Mouse (Mus musculus) limb, embryonic 10.5 days (tissue): ENCODE measurements around the gene Sprtn. TPM values are rescaled to one million over a fixed set of nuclear protein-coding genes. Genes with fewer than 3 reads are reported as not detected.
A peak's percentile ranks its signal among the peaks of the same experiment; 100 is the strongest.

Experiments
- DNase-seq: peaks from one replicate; pipeline ENCODE4 v3.0.0-alpha.2; 2017; ENCODE audit warnings: low spot score
- H3K27ac ChIP-seq: fragments of 300-500 bp; sonication (generic); 2 replicates; pipeline ENCODE4 v1.5.1; 2016; ENCODE audit warnings: mild to moderate bottlenecking
- H3K27me3 ChIP-seq: fragments of 300-500 bp; sonication (generic); 2 replicates; pipeline ENCODE4 v1.6.1; 2016; ENCODE audit warnings: low read depth, mild to moderate bottlenecking; ENCODE audit not compliant: poor library complexity, severe bottlenecking
- H3K36me3 ChIP-seq: fragments of 300-500 bp; sonication (generic); 2 replicates; pipeline ENCODE4 v1.6.1; 2016; ENCODE audit warnings: mild to moderate bottlenecking, moderate library complexity
- H3K4me1 ChIP-seq: fragments of 300-500 bp; sonication (generic); 2 replicates; pipeline ENCODE4 v1.6.1; 2016
- H3K4me3 ChIP-seq: fragments of 300-500 bp; sonication (generic); 2 replicates; pipeline ENCODE4 v1.5.1; 2016; ENCODE audit warnings: mild to moderate bottlenecking, moderate library complexity
- H3K9me3 ChIP-seq: fragments of 300-500 bp; sonication (generic); replicated peaks from 2 replicates; pipeline ENCODE4 v1.6.1; 2016; ENCODE audit warnings: mild to moderate bottlenecking
- WGBS: fragments of 180-500 bp; shearing (Covaris S2); methylation state at CpG from one replicate; pipeline ENCODE4 v1.1.7; 2016; 5-methylcytosine and 5-hydroxymethylcytosine counted together
- polyA plus RNA-seq: library from polyadenylated mRNA; unstranded; fragments of >200 nt; fragmentation: Nextera tagmentation; extraction: Ambion mirVana; gene quantifications from 2 replicates; pipeline ENCODE4 v1.2.1, GENCODE M21; 2016

Sprtn gene
- polyA plus RNA-seq, 1 experiment from 2014 or later: 10.4 TPM

DNA sequence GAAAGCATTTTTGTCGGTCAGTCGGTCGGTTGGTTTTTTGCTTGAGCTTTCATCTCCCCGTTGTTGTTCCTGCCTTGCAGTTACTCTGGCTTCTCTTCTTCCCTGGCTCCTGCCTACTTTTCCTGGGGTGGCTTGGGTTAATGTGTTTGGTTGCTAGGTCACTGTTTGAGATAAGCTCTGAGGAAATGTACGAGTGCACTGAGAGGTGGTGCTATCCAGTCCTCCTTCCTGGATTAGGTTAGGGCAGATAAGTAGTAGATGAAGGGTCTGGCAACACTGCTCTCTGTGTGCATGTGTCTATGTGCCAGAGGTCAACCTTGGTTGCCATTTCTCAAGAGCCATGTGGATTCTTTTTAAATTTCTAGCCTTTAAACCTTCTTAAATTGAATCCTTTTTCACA is 25.0 kb upstream of the Sprtn start:
- Histone ChIP-seq H3K27ac (no peak overlapping the region), H3K4me3 (no peak overlapping the region), H3K9me3 (no peaks in the 10 kb centered on the region), H3K36me3 (peaks cover 79% of the 10 kb centered on the region), H3K27me3 (no peaks in the 10 kb centered on the region), H3K4me1 (no peaks in the 10 kb centered on the region)
- no peak for DNase-seq
- WGBS: 89% methylated on average over 5 of the region's 5 CpGs

DNA sequence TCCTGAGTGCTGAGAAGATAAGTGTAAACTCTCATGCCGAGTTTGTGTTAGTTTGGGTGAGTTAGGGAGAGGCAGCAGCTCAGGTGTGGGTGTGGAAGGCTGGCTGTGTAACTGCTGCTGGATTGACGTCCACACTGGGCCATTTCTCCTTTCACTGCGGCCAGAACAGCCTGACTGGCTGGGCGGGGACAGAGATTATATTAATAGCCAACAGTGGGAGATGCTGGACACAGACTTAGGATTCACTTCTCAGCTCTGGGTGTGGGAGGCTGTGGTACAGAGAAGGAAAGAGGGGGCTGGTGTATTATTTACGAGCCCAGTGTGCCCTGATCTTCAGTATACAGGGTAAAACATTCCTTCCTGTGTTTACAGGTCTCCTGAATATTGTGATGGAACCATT is 19.5 kb upstream of the Sprtn start:
- H3K9me3 ChIP-seq: no peaks in the 10 kb centered on the region
- H3K36me3 ChIP-seq: peaks cover 99% of the 10 kb centered on the region
- H3K27ac ChIP-seq: no peak overlapping the region
- no peaks in the 10 kb centered on the region for H3K27me3 ChIP-seq
- no peaks in the 10 kb centered on the region for H3K4me1 ChIP-seq
- DNase-seq: no peak
- no peak overlapping the region for H3K4me3 ChIP-seq
- WGBS: 92% methylated on average over 5 of the region's 5 CpGs

DNA sequence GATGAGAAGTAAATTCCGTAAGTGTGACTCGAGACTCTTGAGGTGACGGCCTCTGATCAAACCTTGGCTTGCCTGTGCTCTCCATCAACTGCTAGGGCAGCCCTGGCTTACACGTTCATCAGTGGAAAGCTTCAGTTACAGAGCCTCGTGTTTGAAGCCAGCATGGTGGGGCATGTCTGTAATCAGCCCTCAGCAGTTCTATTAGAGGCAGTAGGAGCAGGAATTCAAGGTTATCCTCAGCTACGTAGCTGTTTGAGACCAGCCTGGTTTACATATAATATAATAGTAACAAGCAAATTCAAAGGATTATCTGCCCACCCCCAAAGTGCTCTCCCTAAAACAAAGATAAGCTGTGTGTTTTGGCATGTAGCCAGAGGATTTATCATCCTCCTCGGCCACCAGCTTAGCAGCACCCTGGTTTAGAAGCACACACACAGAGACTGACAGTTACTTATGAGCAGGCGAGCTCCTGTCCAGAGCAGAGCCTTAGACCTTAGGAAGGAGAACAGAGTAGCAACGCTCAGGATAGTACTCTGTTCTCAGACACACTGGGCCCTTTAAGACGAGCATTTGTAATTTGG is 18.6 kb upstream of the Sprtn start:
- peaks cover 99% of the 10 kb centered on the region for H3K36me3 ChIP-seq
- H3K4me3 ChIP-seq: no peak overlapping the region
- 93% methylated on average over 10 of the region's 10 CpGs for WGBS
- H3K27ac ChIP-seq: no peak overlapping the region
- no peak for DNase-seq
- H3K27me3 ChIP-seq: no peaks in the 10 kb centered on the region
- no peaks in the 10 kb centered on the region for H3K4me1 ChIP-seq
- H3K9me3 ChIP-seq: no peaks in the 10 kb centered on the region

DNA sequence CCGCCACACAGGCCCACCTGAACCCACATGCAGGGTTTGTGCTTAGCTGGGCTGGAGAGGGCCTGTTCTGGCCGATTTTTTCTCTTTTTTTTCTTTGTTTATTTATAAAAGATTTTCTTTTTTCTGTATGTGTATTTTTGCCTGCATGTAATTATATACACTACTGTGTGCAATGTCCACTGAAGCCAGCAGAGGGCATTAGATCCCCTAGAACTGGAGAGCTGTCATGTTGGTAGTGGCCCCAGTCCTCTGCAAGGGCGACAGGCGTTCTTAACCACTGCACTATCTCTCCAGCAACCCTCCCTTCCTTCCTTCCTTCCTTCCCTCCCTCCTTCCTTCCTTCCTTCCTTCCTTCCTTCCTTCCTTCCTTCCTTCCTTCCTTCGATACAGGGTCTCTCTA is 9.3 kb upstream of the Sprtn start:
- no peak for DNase-seq
- 0 out of 2 replicates have a peak, but pooled peaks cover 1% of the 10 kb centered on the region for H3K9me3 ChIP-seq
- peaks cover 11% of the 10 kb centered on the region for H3K4me1 ChIP-seq
- no peaks in the 10 kb centered on the region for H3K27me3 ChIP-seq
- 93% methylated on average over 5 of the region's 5 CpGs for WGBS
- no peak overlapping the region for H3K27ac ChIP-seq
- no peak overlapping the region for H3K4me3 ChIP-seq
- H3K36me3 ChIP-seq: peaks cover 90% of the 10 kb centered on the region

DNA sequence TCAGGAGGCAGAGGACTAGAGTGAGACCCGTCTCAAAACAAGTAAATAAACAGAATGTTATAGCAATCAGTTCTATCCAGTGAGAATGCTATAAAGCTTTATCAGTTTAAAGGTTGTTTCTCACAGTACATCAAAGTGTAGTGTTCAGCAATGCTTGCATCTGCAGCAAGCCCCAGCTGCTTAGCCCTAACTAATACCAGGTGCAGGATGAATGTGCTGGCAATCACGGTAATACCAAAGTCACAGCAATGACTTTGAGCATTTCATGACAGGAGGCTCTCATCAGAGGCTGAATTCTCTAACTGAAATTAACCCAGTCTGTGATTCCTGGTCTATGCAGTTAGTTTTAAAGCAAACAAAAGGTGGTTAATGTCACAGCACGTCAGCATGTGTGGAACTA is 5.1 kb upstream of the Sprtn start:
- DNase-seq: peak; percentile 37
- Histone ChIP-seq H3K4me1 (peaks cover 30% of the 10 kb centered on the region), H3K27ac (no peak overlapping the region), H3K27me3 (no peaks in the 10 kb centered on the region), H3K36me3 (peaks cover 76% of the 10 kb centered on the region), H3K4me3 (no peak overlapping the region), H3K9me3 (0 out of 2 replicates have a peak, but pooled peaks cover 1% of the 10 kb centered on the region)
- WGBS: 43% methylated on average over 3 of the region's 3 CpGs

DNA sequence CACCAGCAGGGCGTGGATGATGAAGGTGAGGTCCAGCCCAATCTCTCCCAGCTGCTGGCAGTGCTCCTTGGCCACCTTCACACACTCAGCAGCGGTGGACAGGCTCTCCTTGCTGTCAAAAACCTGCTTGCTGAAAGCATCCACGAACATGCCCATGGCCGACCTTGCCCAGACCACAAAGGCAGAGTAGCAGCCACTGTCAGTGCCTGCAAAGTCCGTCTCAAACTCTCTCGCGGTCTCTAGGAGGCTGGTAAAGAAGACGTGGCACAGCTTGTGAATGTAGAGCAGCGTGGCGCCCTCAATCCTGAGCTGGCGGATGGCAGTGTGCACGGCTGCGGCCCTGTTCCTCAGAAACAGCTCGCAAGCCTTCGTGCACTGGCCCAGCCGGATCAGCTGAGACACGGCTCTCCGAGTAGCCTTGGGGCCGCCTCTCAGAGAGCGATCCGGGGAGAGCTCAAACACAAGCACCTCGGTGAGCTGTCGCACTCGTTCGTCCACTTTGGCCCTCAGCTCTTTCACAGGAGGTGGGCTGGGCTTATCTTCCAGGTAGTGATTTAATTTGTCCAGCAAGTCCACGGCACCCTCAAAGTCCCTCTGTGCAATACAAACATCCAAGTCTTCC is 1.6 kb upstream of the Sprtn start:
- Histone ChIP-seq H3K27me3 (no peaks in the 10 kb centered on the region), H3K9me3 (no peaks in the 10 kb centered on the region), H3K4me1 (peaks cover 37% of the 10 kb centered on the region), H3K4me3 (peak overlapping the region; percentile 97), H3K27ac (peak overlapping the region; percentile 85; the same call in 1 of the 2 replicates), H3K36me3 (peaks cover 59% of the 10 kb centered on the region)
- DNase-seq: no peak
- 89% methylated on average over 26 of the region's 26 CpGs for WGBS

DNA sequence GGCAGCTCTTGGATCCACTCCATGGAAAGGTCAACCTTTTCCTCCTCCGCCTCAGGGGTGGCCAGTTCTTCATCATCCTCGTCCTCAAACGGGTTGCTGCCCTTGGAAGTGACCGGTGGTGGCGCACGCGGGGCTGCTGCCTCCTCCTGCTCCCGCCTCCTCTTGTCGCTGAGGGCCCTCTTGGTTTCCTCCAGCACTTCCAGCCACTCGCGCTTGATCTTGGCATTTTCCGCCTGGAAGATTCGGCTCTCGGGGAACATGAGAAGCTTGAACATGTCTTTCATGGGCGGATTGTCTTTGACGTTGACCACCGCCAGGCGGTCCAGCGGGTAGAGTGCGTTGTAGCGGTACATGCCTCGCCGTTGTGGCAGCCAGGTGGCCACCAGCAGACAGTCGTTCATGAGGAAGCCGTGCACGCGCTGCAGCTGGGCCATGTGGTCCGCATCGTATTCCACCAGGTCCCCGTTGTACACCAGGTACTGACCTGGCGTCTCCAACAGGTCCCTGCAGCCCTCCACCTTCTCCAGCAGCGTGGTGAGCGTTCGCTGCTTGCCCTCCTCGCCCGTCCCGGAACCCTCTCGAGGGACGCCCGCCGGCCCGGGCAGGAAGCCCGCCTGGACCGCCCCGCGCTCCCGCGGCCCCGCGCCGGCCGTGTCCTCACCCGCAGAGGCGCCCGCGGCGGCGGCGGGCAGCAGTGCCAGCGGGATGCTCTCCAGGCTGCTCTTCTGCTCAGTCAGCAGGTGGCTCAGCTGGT is 877 bp upstream of the Sprtn start:
- WGBS: 2% methylated on average over 60 of the region's 60 CpGs
- peak overlapping the region; percentile 97 for H3K4me3 ChIP-seq
- H3K27me3 ChIP-seq: no peaks in the 10 kb centered on the region
- H3K9me3 ChIP-seq: no peaks in the 10 kb centered on the region
- peak overlapping the region; percentile 85 for H3K27ac ChIP-seq
- DNase-seq: peak; percentile 75
- H3K36me3 ChIP-seq: peaks cover 58% of the 10 kb centered on the region
- peaks cover 37% of the 10 kb centered on the region for H3K4me1 ChIP-seq

DNA sequence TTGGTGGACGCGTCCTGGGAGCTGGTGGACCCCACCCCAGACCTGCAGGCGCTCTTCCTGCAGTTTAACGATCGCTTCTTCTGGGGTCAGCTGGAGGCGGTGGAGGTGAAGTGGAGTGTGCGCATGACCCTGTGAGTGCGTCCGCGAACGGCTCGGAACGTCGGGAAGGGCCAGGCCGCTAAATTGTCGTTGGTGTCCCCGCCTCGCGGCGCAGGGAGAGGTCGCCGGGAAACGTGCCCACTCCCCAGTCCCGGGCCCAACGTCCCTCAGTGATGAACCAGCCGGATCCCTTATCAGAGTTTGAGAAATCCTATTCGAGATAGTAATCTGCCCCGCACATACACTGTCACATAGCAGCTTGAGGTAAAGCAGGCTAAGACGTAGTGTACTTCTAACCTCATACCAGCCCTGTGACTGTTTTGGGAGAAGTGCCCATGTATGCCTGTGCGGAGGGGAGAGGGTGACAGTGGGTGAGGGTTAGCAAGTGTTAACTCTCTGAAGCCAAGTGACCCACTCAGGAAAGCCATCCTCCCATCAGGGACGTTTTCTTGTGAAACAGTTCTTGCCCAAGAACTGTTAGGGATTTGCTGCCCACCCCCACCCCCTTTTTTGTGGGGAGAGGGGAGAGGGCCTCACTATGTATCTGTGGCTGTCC is 692 bp downstream of the Sprtn start:
- Histone ChIP-seq H3K4me1 (peaks cover 26% of the 10 kb centered on the region), H3K4me3 (peak overlapping the region; percentile 97), H3K36me3 (peaks cover 68% of the 10 kb centered on the region), H3K9me3 (no peaks in the 10 kb centered on the region), H3K27ac (peak overlapping the region; percentile 85), H3K27me3 (no peaks in the 10 kb centered on the region)
- WGBS: 7% methylated on average over 31 of the region's 31 CpGs
- DNase-seq: no peak

DNA sequence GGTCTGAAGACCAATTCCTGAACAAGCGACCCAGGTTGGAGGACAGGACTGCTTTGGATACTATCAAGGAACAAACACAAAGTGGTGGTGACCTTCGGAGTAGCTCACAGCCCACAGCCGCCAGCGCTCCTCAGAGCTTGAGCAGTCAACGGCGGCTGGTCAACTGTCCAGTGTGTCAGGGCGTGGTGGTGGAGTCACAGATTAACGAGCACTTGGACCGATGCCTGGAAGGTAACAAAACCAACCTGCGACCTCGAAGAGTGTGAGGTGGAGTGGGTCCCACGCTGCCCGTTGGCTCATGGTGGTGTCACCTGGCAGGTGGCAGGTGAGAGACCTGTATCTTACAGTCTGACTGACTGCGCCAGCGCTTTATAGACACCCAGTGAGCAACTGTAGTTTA is 5.5 kb downstream of the Sprtn start:
- H3K27ac ChIP-seq: no peak overlapping the region
- no peak for DNase-seq
- H3K4me3 ChIP-seq: no peak overlapping the region
- no peaks in the 10 kb centered on the region for H3K9me3 ChIP-seq
- no peaks in the 10 kb centered on the region for H3K27me3 ChIP-seq
- 94% methylated on average over 15 of the region's 15 CpGs for WGBS
- H3K36me3 ChIP-seq: peaks cover 83% of the 10 kb centered on the region
- H3K4me1 ChIP-seq: peaks cover 7% of the 10 kb centered on the region

DNA sequence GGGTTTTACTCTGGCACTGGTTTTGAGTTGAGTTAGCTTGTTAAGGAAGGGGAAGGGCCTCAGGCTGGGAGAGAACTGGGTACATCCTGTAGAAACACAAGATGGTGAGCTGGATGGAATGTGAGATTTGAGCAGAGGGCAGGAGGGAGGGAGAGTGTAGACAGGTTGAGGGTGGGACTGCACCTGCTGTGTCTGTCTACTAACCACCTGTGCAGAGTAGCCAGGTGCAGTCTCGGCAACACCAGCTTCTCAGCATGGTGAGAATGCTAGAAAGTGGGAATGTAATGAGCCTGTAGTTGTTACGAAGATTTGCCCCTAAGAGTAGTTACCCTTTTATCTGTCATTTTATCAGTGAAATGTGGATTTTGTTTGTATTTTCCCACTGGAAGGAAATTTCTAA is 7.8 kb downstream of the Sprtn start:
- H3K36me3 ChIP-seq: peaks cover 92% of the 10 kb centered on the region
- no peaks in the 10 kb centered on the region for H3K9me3 ChIP-seq
- no peaks in the 10 kb centered on the region for H3K4me1 ChIP-seq
- 91% methylated on average over 2 of the region's 2 CpGs for WGBS
- H3K27me3 ChIP-seq: no peaks in the 10 kb centered on the region
- no peak overlapping the region for H3K4me3 ChIP-seq
- no peak for DNase-seq
- H3K27ac ChIP-seq: no peak overlapping the region

DNA sequence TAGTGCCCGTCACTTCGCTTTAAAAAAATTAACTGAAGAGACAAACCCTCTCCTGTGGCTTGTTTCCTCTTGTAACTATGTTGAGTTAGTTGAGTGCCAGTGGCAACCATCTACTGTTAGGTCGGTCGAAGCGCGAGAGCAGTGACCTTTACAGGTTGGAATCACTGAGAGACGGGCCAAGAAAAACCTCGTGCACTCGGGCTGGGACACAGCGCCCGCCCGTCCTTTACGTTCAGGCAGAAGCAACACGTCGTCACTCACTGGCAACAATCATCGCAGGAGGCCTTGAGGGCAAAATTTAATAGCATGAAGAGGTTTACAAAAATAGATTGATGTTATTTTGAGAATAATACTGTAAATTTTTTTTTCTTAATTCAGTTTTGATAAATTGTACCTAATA is 12.2 kb downstream of the Sprtn start:
- H3K9me3 ChIP-seq: no peaks in the 10 kb centered on the region
- no peaks in the 10 kb centered on the region for H3K4me1 ChIP-seq
- H3K36me3 ChIP-seq: peaks cover 98% of the 10 kb centered on the region
- DNase-seq: no peak
- no peak overlapping the region for H3K4me3 ChIP-seq
- H3K27ac ChIP-seq: no peak overlapping the region
- no peaks in the 10 kb centered on the region for H3K27me3 ChIP-seq
- WGBS: 96% methylated on average over 16 of the region's 16 CpGs

DNA sequence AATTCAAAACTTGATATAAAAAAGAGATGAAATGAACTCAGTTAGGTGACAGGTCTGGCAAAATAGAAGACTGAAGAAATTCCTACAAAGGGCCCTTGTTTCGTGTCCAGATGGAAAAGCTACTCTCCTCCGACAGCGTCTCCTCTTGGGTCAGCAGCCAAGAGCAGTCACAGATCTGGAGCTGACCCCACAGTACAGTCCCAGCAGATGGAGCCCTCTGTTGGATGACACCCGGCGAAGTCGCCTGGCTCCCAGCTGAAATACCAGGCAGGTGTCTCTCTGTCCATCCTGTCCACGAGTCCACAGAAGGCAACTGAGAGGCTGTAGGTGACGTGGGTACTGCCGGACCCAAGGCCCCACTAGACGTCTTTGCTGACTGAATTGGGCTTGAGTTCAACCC is 12.7 kb downstream of the Sprtn start:
- H3K9me3 ChIP-seq: no peaks in the 10 kb centered on the region
- H3K27me3 ChIP-seq: no peaks in the 10 kb centered on the region
- no peak overlapping the region for H3K27ac ChIP-seq
- no peak for DNase-seq
- no peaks in the 10 kb centered on the region for H3K4me1 ChIP-seq
- peaks cover 98% of the 10 kb centered on the region for H3K36me3 ChIP-seq
- WGBS: 88% methylated on average over 10 of the region's 10 CpGs
- no peak overlapping the region for H3K4me3 ChIP-seq
